Mouse (Mus musculus): ENCODE measurements at regions not wholly inside any gene's neighbourhood (a gene's known extent, or its start where the extent isn't known, plus 50 kb on each side); places are given as distances from the start of the nearest gene placed in this dataset.

DNA sequence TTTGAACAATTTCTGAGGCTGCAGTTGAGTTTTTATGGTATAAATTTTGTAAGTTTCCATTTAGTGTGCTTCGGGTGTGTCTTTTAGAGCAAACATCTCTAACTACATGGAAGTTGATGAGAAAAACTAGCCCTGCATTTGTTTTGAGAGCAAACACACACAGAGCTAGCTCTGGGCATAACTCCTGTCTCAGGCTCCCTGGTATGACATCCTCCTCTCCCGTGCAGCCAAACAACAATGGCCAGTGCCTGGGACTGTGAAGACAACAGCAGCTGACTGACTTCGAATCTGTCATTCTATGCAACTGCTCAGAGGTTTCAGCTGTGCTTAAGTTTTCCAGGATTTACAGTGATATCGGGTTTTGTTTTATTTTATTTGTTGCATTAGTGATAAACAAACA, 105.3 kb upstream of the Peli1 start:
- DNase-seq: no peak

DNA sequence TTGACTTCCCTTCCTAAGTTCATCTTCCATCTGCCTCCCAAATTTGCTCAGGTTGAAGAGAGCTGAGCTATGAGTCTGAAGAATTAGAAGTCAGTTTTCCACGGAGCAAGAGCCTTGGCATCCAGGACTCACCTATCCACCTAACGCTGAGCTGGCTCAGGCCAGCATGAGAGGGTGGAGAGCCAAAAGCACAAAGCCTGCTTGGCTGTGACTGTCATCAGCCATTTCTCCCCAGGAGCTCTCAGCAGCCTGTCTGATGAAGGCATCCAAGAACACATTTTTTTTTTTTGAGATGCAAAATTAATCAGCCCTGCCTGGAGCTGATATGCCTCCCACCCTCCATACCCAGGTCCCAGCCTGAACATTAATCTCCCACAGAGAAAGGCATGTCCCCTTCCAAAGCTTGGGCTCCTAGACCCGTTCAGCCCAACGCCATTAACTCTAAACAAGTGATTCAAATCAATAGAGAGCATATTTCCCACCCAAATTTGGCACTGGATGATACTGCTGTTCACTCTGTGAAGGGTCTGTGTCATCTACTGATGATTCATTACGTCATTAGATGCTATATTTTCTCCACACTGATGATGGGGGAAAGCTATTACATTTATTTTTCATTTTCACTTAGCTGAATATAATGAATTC, 103.8 kb upstream of the Peli1 start:
- DNase-seq: no peak

DNA sequence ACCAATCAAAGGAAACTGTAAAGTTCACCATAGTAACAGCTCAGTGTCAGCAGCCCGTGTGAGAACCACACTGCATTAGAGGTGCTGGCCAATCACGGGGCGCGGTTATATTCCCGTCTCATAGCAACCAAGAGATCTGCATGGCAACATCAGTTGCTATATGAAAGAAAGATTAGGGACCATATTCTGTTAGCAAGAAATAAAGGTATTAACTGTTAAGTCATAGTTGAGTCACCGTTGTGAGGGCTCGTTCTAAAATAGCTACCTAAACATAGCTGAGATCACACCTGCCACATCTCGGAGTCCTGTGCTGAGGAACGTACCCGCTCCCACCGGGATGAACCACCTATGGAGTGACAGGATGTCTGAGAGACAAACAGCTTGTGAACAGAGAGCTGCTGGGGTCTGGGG, 103.2 kb upstream of the Peli1 start:
- DNase-seq: no peak

DNA sequence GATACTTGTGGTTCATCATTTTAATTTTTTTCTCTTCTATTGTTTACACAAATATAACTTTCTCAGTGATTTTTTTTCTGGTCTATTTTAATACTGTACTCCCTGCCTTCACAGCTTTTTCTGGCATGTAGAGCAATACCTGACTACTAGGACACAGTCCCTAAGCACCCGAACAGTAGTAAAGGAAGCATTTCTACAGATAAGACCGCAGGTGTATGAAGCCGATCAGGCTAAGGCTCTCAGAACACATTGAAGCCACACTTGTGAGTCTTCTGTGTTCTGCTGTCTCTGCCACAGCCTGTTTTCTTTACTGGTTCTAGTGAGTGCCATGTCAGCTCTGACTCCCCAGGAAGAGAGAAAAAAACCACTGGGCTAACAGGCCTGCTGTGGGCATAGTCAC, 102.2 kb upstream of the Peli1 start:
- DNase-seq: no peak

DNA sequence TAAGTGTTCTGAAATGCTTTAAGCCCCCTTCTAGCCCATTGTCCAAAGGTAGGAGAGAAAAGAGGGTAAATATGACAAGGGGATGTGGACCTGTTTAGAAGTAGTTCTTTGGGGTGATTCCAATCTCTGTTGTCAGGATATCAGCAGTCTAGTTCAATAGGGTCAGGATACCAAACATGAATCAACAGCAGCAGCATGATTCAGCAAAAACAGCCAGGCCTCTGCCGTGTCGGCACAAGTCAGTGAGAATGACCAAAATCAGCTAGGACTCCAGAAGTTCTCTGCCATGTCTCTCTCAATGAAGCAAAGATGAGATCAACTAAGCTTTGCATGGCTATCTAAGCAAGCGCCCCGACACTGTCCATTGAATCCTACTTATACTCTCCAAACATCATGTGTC, 97.5 kb upstream of the Peli1 start:
- no peak for DNase-seq

DNA sequence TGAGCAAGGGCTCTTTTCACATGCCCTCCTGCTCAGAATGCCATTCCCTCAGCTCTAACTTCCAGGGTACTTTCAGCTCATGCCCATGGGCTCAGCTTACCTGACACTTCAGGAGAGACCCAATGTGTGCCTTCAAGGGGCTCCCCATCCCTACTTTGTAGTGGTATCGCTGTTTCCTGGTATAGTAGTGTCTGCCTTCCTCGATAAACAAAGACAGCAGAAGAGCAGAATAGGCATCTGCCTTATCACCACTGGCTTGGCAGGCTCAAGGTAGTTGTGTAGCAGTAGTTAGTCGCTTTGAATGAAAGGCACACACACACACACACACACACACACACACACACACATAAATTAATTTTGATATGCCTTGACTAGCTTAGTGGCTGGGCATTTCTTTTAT, 89.7 kb upstream of the Peli1 start:
- no peak for DNase-seq

DNA sequence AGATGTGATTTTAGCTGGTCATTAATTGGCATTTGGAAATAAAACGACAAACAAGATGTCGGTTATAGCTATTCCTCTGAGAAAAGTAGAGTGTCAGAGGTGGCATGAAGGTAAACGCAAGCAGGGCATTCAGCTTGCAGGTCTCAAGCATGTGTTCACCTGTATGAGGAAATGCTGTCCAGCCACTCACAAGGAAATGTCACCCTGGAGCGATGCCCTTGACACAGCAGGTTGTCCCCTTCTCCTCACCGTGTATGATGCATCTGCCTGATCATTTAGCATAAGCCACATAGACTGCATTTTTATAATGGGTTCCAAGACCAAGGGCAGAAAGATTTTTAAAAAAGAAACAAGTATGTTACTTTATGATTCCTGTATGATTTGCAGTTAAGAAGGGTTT, 83.9 kb upstream of the Peli1 start:
- DNase-seq: no peak

DNA sequence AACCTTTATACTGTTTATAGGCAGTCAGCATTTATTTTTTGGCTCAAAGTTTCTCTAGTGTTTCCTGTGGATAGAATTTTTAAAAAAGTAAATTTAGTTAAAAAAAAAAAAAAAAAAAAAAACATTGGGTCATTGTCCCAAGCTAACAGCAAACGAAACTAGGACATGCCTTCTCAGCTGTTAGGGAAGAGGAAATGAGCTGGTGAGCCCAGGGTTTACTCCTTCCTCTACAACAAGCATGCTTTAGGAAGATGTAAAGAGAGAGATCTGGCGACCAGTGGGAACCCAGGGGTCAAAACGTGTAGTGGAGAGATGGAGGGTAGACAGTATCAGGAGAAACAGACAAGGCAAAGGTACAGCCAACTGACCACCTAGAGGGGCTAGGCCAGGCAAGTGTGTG, 81.6 kb upstream of the Peli1 start:
- no peak for DNase-seq

DNA sequence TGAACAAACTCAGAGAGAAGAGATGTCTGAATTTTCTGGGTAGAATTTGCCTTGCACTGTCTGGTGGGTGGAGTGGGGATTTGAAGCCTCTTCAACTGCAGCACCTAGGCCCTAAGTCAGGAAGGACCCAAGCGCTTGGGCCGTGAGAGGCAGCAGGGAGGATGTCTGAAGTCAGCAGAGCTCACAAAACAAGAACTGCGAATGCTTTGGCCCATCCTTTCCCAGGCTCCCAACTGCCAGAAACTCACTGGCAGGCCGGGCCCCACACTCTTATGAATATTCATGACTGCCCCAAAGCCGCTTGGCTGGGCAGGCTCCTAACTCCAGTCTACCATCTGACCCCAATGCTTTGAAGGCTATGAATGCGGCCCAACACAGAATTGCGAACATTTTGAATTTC, 80.2 kb upstream of the Peli1 start:
- no peak for DNase-seq

DNA sequence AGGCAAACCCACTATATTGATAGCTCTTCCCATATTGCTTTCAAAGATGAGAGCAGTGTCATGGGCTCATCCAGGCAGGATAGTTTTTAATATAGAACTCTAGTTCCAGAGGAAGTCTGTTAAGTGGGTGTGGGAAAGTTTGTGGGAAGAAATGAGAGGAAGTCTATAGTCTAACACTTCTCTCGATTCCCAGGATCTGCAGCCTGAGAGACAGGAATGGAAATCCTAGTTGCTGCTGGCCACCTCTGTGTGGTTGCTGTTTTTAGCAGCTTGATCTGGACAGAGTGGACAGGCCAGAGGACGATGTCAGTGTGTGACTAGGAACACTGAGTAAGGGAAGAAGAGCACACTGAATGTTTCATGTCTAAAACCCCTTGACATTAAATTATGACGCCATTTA, 76.8 kb upstream of the Peli1 start:
- DNase-seq: no peak

DNA sequence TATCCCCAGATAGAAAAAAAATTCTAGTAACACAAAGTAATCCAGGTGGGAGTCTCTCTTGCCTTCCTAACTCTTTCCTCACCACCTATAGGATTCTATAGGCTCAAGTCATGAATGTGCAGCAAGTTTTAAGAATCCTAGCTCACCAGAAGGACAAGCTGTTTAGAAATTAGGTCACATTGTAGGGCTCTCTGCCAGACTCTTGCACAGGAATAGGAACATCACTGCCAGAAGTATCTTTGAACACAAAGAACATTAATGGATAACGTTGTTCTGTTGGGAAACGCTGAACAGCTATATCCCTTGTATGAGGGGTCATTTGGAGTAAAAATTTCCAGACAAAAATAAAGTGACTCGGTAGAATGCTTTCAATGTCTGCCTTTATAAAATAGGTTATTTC, 75.6 kb upstream of the Peli1 start:
- no peak for DNase-seq

DNA sequence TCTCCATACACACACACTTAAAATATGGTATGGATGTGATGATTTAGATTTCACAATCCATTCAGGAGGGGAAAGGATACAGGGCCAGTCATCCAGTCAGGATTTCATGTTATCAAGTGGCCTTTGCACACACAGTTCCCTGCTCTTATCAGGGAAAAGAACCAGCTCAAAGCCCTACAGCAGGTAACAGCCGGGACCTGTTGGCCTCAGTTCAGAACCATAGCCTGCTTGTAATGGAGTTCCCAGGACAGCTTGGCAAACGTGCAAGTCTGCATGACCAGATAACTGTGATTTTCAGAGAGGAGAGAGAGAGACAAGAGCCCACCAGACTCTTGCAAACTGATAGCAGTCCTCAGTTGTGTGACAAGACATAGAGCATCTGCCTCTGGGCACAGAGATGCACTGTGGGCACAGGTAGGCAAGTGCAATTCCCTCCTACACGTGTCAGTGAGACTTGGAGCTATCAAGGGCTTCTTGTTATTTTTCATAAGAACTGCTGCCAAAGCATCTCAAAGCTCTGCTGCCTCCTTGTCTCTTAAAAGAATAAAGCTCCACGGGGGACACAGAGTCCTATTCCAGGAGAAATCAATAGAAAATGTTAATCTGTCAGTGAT, 74.9 kb upstream of the Peli1 start:
- no peak for DNase-seq

DNA sequence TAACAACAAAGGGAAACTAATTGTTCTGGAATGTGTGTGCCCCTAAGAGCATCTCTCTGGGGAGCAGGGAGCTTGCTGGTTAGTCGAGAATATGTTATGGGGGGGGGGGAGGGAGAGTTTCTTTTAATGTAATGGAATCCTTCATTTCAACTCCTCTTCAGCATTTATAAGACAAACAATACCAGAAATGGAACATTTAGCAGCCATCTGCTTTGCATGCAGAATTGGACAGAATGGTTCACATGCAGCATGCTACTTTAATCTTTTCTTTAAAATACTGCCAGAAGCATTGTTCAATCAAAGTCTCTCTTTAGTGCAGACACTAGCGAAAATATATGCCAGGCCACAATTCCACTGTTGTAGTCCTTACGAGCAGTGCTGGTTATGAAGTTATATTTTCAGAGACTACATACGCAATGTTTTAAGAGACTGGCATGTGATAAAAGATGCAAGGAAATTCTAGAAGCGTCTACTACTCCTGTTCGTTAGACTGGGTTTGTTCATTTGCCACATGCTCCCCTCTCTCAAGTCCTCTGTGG, 74.2 kb upstream of the Peli1 start:
- no peak for DNase-seq

DNA sequence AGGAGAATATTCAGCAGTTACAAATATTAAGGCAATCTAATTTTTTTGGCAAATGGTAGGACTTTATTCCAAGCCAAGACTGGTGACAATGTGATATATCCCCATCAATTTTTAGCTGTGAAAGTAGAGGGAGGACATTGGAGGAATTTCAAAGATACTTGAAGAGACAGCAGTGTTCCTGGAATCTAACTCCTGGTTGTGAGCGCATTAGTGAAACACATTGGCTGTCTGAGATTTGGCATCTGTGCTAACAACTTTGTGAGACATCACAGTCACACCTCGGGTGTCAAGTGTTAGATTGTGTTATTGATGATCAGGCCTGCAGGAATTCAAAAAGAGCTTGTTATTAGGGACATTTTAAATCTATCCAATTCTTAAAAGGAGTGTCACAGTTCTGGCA, 71.3 kb upstream of the Peli1 start:
- DNase-seq: no peak

DNA sequence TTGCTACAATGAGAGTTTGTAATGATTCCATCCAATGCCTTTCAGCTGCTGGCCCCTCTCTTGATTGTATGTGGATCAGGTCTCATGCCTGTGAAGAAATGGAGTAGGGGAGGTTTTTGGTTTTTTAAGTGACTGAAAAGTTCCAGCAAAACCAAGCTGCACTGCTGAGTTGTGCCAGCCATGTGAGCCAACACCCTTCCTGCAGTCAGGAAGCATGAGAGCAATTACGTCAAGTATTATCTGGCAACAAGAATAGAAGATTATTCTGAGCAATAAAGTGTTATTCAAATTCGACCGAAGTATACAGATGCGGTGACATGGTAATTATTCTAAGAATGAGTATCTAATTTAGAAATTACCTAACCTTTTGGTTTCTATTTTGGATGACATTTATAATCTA, 67.0 kb upstream of the Peli1 start:
- DNase-seq: no peak

DNA sequence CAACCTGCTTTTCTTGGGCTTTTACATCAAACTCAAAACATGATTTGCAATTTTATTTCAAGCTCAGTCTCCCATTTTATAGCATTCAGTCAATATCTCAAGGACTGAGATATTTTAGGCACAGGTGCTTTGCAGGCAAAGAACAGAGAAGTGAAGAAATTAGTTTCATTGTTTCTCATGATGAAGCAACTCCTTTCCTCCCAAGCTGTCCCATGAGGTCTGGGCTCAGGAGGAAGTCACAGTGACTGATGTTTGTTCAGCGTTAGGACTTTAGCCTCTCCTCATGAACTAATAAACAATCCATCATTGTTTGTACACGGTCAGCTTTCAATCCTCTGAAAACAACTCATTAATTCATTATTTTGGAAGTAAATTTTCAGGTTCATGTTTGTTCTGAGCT, 66.6 kb upstream of the Peli1 start:
- DNase-seq: no peak

DNA sequence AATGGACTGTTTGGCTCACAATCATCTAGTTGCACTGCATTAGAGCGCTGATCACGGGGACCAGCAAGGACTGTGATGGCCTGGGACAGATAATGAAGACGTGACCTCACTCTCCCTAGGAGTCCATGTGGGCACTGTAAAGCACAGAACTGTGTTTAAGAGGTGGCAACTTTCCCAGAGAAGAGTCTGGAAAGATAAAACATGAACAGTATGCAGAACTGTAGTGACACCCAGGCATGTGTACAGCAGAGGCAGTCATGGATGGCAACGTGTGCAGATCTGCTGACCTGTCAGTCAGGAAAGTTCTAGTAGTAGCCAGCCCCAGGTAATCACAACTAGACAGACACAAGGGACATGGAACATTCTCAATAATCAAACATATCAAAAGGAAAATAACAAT, 63.8 kb upstream of the Peli1 start:
- no peak for DNase-seq

DNA sequence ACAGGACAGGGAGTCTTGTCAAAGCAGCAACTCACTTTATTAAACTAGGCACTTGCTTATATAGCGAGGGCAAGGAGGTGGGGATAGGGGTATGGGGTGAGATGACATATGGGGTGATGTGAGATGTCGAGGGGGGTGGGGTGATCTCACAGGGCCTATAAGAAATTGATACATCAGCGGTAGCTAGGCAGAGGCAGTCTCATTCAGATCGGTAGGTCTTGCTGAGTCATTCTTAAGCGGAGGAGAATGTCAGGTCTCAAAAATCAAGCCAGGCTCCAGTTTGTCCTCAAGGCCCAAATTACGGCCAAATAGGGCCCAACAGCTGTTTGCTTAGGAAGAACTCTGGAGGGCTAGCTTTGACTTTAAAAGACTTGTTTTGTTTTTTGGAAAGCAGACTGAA, 60.7 kb upstream of the Peli1 start:
- no peak for DNase-seq

DNA sequence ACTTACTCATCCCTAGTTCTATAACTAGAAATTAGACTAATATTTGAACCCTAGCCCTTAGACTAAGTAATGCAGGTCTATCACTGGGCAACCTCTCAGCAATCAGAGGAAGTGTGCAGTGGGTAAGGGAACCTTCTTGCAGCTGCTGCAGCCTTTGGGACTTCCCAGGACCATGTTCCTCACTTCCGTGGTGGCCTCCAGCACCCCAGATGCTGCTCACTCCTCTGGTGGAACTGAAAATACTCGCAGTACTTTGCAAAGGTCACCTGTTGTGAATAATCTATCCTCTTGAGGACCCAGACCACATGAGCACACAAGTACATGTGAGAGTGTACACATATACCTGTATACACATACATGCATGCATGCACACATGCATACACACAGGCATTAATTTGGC, 59.3 kb upstream of the Peli1 start:
- no peak for DNase-seq

DNA sequence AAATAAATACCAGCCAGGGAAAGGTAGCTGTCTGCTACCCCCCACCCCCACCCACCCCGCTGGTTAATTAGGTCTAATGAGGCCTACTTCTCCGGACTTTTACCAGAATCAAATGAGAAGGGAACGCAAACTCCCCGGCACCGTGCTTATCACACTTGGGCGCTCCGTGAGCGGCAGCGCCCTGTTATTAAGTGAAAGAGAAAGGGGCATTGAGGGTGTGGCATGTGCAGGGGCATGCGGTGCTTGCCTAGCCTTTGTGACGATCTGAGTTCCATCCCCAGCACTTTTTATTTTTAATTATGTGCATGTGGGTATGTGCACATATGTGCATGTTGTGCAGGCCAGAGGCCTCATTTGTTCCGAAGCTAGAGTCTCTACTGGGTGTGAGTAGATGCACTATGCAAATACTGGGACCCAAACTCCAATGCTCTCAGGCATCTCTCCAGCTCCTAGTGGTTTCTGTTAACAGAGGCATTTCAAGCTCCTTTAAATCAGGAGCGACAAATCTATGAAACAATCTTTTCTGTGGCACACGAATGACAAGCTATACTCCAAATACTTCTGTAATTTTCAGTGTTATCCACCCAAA, 57.8 kb upstream of the Peli1 start:
- DNase-seq: no peak

DNA sequence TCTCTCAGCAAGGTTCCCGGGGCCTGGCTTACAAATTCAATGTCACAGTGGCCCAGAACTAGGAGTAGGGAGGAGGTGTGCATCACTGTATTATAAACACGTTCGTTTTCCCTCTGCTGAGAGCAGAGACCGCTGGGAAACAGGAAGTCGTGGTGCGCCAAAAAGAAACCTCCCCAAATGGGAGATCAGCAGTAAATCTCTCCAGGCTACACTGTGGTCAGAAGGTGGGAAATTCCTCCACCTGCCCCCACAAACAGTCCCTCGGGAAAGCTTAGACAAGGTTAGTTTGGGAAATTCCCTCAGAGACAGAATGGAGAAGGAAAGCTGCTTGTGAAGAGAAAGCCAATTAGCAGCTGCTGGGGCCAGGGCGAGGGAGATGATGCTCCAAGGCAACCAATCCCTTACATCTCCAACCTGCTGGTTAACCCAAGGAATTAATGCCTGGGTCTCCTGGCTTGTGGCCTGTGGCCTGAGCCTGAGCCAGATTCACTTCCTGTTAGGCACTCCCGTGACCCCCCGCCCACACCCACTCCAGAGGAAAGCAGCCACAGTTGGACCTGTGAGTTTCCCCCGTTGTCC, 57.2 kb upstream of the Peli1 start:
- peak; percentile 17 to 23 for DNase-seq

DNA sequence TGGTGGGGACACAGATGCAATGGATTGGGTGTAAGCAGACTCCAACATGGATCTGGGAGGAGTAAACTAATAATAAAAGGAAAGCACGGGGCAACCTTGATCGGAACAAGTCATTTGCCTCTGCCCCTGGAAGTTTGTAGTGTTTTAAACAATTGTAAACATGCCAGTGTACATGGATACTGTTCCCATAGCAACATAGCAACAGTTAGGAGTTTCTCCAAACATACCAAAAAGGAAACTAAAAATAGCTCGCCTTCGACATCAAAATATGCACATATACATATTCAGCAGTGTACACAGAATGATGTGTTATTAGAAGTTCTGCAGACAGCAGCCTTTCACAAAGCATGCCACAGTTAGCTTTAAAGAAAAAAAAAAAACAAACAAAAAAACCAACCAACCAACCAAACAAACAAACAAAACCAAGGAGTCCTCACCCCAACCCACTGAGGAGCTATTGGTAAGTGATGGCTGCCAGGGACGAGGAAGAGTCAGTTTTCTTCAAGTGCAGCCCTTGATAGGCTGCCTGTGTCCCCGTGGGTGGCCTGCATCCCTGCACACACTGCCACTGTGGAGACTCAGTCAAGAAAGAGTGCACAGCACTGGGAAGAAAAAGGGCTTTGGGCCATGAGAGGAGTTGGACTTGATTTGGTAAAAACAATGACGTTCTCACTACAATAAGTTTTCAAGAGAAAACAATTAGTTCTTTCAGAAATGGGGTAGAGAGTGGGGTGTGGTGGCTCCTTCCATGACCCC, 54.8 kb upstream of the Peli1 start:
- no peak for DNase-seq

DNA sequence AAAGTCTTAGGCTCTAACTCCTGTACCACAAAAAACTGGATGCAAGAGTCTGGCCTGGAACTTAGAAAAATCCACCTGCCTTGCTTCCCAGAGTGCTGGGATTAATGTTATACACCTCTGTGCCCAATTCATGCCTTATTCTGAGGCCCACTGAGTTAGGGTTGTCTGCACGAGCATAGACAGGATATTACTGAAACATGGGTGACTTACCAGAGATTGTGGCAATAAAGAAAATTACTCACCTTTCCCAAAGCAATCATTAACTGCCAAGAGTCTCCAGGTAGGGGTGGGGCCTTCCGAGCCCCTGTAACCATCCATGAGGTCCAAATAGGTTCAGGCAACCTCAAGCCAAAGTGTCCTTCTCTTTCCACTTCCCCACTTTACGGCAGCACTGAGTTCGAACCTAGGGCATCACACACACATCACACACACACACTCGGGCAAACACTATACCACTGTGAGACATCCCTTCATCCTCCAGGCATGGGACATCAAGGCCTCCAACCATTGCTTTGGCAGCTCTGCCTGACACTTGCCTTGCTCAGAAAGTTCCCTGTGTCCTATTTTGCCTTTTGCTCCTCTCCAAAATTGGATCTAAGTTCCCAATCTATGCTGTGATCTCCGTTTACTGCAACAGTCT, 53.7 kb upstream of the Peli1 start:
- DNase-seq: no peak
